Mouse (Mus musculus): Measurements from ENCODE around the gene Madd. TPM values are rescaled to one million over a fixed set of nuclear protein-coding genes. Genes with fewer than 3 reads are reported as not detected.

The Madd gene
- polyA plus RNA-seq, 1 experiment: 11.4 TPM

DNA sequence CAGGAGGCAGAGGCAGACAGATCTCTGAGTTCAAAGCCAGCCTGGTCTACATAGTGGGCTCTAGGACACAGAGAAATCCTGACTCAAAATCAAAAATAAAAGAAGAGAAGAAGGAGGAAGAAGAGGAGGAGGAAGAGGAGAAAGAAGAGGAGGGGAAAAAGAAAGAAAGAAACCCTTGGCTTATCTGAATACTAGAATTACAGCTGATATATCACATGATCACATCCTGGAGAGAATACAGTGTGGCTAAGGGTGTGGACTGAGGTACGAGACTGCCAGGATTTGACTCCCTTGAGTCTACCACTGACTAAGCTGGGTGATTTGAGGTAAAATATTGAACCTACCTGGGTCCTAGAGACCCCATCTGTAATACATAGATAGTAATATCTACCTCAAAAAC, 2.6 kb upstream of the Madd start:
- H3K36me3 ChIP-seq (ENCODE audit: control insufficient read depth, insufficient read depth, low read length): no peaks in the 10 kb centered on the region
- H3K27me3 ChIP-seq (ENCODE audit: control insufficient read depth, insufficient read depth, low read length): no peaks in the 10 kb centered on the region
- H3K4me1 ChIP-seq (ENCODE audit: control insufficient read depth, insufficient read depth, low read length): peaks cover 16% of the 10 kb centered on the region
- H3K27ac ChIP-seq (ENCODE audit: control insufficient read depth, insufficient read depth, low read depth, low read length): no peak overlapping the region
- TF ChIP-seq CTCF (IDR thresholded peaks at IDR 0.05; ENCODE audit: control insufficient read depth, insufficient read depth, insufficient replicate concordance, low read depth, low read length) (no peak), POLR2A (IDR thresholded peaks at IDR 0.05; ENCODE audit: control insufficient read depth, low read depth, low read length) (no peak)
- H3K4me3 ChIP-seq (ENCODE audit: control insufficient read depth, low read depth, low read length): no peak overlapping the region

DNA sequence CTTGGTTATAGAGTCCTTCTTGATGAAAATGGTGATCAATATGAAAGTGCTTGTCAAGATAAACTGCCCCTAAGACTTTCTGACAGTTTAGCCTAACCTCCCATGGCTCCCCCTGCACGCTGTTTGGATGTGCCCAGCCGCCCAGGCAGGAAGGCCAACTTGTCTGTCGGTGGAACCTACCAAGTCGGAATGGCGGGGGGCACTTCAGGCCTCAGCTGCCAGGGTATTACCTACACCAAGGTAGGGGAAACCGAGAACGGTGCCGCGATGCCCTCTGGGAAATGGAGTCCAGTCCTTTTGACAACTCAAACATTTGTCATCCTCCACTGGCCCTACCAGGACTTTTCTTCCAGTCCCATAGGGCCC, 506 bp downstream of the Madd start:
- TF ChIP-seq CTCF (IDR thresholded peaks at IDR 0.05; ENCODE audit: control insufficient read depth, insufficient read depth, insufficient replicate concordance, low read depth, low read length) (no peak), POLR2A (IDR thresholded peaks at IDR 0.05; ENCODE audit: control insufficient read depth, low read depth, low read length) (no peak; the same call in 1 of the 2 replicates)
- H3K4me1 ChIP-seq (ENCODE audit: control insufficient read depth, insufficient read depth, low read length): peaks cover 14% of the 10 kb centered on the region
- H3K4me3 ChIP-seq (ENCODE audit: control insufficient read depth, low read depth, low read length): peak overlapping the region; percentile 88
- H3K27me3 ChIP-seq (ENCODE audit: control insufficient read depth, insufficient read depth, low read length): no peaks in the 10 kb centered on the region
- H3K27ac ChIP-seq (ENCODE audit: control insufficient read depth, insufficient read depth, low read depth, low read length): peak overlapping the region; percentile 92
- H3K36me3 ChIP-seq (ENCODE audit: control insufficient read depth, insufficient read depth, low read length): no peaks in the 10 kb centered on the region

- Histone ChIP-seq H3K4me1 (ENCODE audit: control insufficient read depth, insufficient read depth, low read length) (peaks cover 14% of the 10 kb centered on the region), H3K27ac (ENCODE audit: control insufficient read depth, insufficient read depth, low read depth, low read length) (peak overlapping the region; percentile 92), H3K27me3 (ENCODE audit: control insufficient read depth, insufficient read depth, low read length) (no peaks in the 10 kb centered on the region), H3K36me3 (ENCODE audit: control insufficient read depth, insufficient read depth, low read length) (no peaks in the 10 kb centered on the region), H3K4me3 (ENCODE audit: control insufficient read depth, low read depth, low read length) (peak overlapping the region; percentile 88)
- no peak for TF ChIP-seq CTCF (IDR thresholded peaks at IDR 0.05; ENCODE audit: control insufficient read depth, insufficient read depth, insufficient replicate concordance, low read depth, low read length)
- no peak for TF ChIP-seq POLR2A (IDR thresholded peaks at IDR 0.05; ENCODE audit: control insufficient read depth, low read depth, low read length)
Observed at GRCm38 (mm10) chr2:91182405-91183147, 1.1 kb downstream of the Madd start.

- no peaks in the 10 kb centered on the region for H3K27me3 ChIP-seq (ENCODE audit: control insufficient read depth, insufficient read depth, low read length)
- TF ChIP-seq CTCF (IDR thresholded peaks at IDR 0.05; ENCODE audit: control insufficient read depth, insufficient read depth, insufficient replicate concordance, low read depth, low read length) (no peak), POLR2A (IDR thresholded peaks at IDR 0.05; ENCODE audit: control insufficient read depth, low read depth, low read length) (no peak)
- peak overlapping the region; percentile 88 for H3K4me3 ChIP-seq (ENCODE audit: control insufficient read depth, low read depth, low read length)
- peaks cover 14% of the 10 kb centered on the region for H3K4me1 ChIP-seq (ENCODE audit: control insufficient read depth, insufficient read depth, low read length)
- 0 out of 2 replicates have a peak overlapping the region, but pooled peaks have one; percentile 13 for H3K27ac ChIP-seq (ENCODE audit: control insufficient read depth, insufficient read depth, low read depth, low read length)
- H3K36me3 ChIP-seq (ENCODE audit: control insufficient read depth, insufficient read depth, low read length): no peaks in the 10 kb centered on the region
Observed at GRCm38 (mm10) chr2:91182016-91182404, 1.6 kb downstream of the Madd start.

GRCm38 (mm10) chr2:91180706-91181105, 2.9 kb downstream of the Madd start:
- Histone ChIP-seq H3K36me3 (ENCODE audit: control insufficient read depth, insufficient read depth, low read length) (no peaks in the 10 kb centered on the region), H3K4me1 (ENCODE audit: control insufficient read depth, insufficient read depth, low read length) (peaks cover 14% of the 10 kb centered on the region), H3K27me3 (ENCODE audit: control insufficient read depth, insufficient read depth, low read length) (no peaks in the 10 kb centered on the region), H3K4me3 (ENCODE audit: control insufficient read depth, low read depth, low read length) (no peak overlapping the region), H3K27ac (ENCODE audit: control insufficient read depth, insufficient read depth, low read depth, low read length) (no peak overlapping the region)
- no peak for TF ChIP-seq CTCF (IDR thresholded peaks at IDR 0.05; ENCODE audit: control insufficient read depth, insufficient read depth, insufficient replicate concordance, low read depth, low read length)
- no peak for TF ChIP-seq POLR2A (IDR thresholded peaks at IDR 0.05; ENCODE audit: control insufficient read depth, low read depth, low read length)

GRCm38 (mm10) chr2:91179825-91180224, 3.8 kb downstream of the Madd start:
- no peaks in the 10 kb centered on the region for H3K27me3 ChIP-seq (ENCODE audit: control insufficient read depth, insufficient read depth, low read length)
- H3K4me3 ChIP-seq (ENCODE audit: control insufficient read depth, low read depth, low read length): no peak overlapping the region
- H3K4me1 ChIP-seq (ENCODE audit: control insufficient read depth, insufficient read depth, low read length): peaks cover 14% of the 10 kb centered on the region
- H3K27ac ChIP-seq (ENCODE audit: control insufficient read depth, insufficient read depth, low read depth, low read length): no peak overlapping the region
- no peaks in the 10 kb centered on the region for H3K36me3 ChIP-seq (ENCODE audit: control insufficient read depth, insufficient read depth, low read length)
- TF ChIP-seq CTCF (IDR thresholded peaks at IDR 0.05; ENCODE audit: control insufficient read depth, insufficient read depth, insufficient replicate concordance, low read depth, low read length) (no peak), POLR2A (IDR thresholded peaks at IDR 0.05; ENCODE audit: control insufficient read depth, low read depth, low read length) (no peak)

DNA sequence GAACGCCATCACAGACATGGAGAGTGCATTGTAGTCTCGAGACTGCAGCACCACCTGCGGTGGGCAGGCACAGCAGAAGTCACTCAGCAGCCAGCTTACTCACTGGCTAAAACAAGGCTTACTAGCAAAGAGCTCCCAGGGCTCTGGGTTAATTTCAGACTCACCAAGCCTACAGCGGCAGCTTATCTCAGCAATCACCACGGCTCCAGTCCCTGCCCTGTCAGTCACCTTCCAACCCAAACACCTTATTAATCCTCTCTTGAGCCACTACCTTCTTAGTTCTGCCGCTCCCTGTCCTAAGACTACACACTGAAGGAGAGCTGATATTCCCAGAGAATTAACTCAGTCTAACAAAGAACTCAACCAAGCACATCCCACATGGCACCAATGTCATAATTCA, 7.4 kb downstream of the Madd start:
- H3K4me1 ChIP-seq (ENCODE audit: control insufficient read depth, insufficient read depth, low read length): no peaks in the 10 kb centered on the region
- no peak overlapping the region for H3K27ac ChIP-seq (ENCODE audit: control insufficient read depth, insufficient read depth, low read depth, low read length)
- H3K27me3 ChIP-seq (ENCODE audit: control insufficient read depth, insufficient read depth, low read length): no peaks in the 10 kb centered on the region
- H3K36me3 ChIP-seq (ENCODE audit: control insufficient read depth, insufficient read depth, low read length): peaks cover 2% of the 10 kb centered on the region
- TF ChIP-seq POLR2A (IDR thresholded peaks at IDR 0.05; ENCODE audit: control insufficient read depth, low read depth, low read length): no peak
- TF ChIP-seq CTCF (IDR thresholded peaks at IDR 0.05; ENCODE audit: control insufficient read depth, insufficient read depth, insufficient replicate concordance, low read depth, low read length): no peak
- no peak overlapping the region for H3K4me3 ChIP-seq (ENCODE audit: control insufficient read depth, low read depth, low read length)

Data from testis, adult 2 months (tissue).